Mouse (Mus musculus) embryonic facial prominence, embryonic 11.5 days (tissue): ENCODE measurements around the gene Vav2. TPM values are rescaled to one million over a fixed set of nuclear protein-coding genes. Genes with fewer than 3 reads are reported as not detected.

Experiments
- ATAC-seq: fragments of 200-750 bp; cut with Nextera tagmentation; replicated peaks from 2 replicates; pipeline ENCODE4 v1.8.0; 2017; ENCODE audit warnings: low read depth; ENCODE audit not compliant: insufficient number of reproducible peaks, low FRiP score, low TSS enrichment
- DNase-seq: peaks from one replicate; pipeline ENCODE4 v3.0.0-alpha.2; 2015; ENCODE audit warnings: low spot score
- H3K27ac ChIP-seq: fragments of 300-500 bp; sonication (generic); replicated peaks from 2 replicates; pipeline ENCODE4 v1.5.1; 2014; ENCODE audit warnings: mild to moderate bottlenecking, low read depth, low read length, control low read depth
- H3K27me3 ChIP-seq: fragments of 300-500 bp; sonication (generic); 2 replicates; pipeline ENCODE4 v1.6.1; 2014; ENCODE audit warnings: mild to moderate bottlenecking, low read length, moderate library complexity, mixed read lengths; ENCODE audit not compliant: control insufficient read depth, insufficient read depth
- H3K36me3 ChIP-seq: fragments of 300-500 bp; sonication (generic); replicated peaks from 2 replicates; pipeline ENCODE4 v1.6.1; 2014; ENCODE audit warnings: low read depth, mild to moderate bottlenecking, low read length, moderate library complexity, mixed read lengths; ENCODE audit not compliant: control insufficient read depth, insufficient read depth
- H3K4me1 ChIP-seq: fragments of 300-500 bp; sonication (generic); 2 replicates; pipeline ENCODE4 v1.6.1; 2014; ENCODE audit warnings: low read length, mixed read lengths; ENCODE audit not compliant: control insufficient read depth, insufficient read depth
- H3K4me2 ChIP-seq: fragments of 300-500 bp; sonication (generic); 2 replicates; pipeline ENCODE4 v1.6.1; 2014; ENCODE audit warnings: low read depth, mild to moderate bottlenecking, control low read depth, low read length, moderate library complexity
- H3K4me3 ChIP-seq: fragments of 300-500 bp; sonication (generic); 2 replicates; pipeline ENCODE4 v1.5.1; 2014; ENCODE audit warnings: low read depth, low read length, control low read depth
- H3K9ac ChIP-seq: fragments of 300-500 bp; sonication (generic); replicated peaks from 2 replicates; pipeline ENCODE4 v1.6.1; 2014; ENCODE audit warnings: mild to moderate bottlenecking, control low read depth, low read length
- H3K9me3 ChIP-seq: fragments of 300-500 bp; sonication (generic); replicated peaks from 2 replicates; pipeline ENCODE4 v1.6.1; 2016; ENCODE audit warnings: mild to moderate bottlenecking, low read length, inconsistent platforms, mixed read lengths; ENCODE audit not compliant: control insufficient read depth
- WGBS: fragments of 180-500 bp; shearing (Covaris S2); extraction: QIAGEN DNeasy Blood & Tissue Kit; methylation state at CpG from one replicate; pipeline ENCODE4 v1.1.7; 2014; 5-methylcytosine and 5-hydroxymethylcytosine counted together
- polyA plus RNA-seq: library from polyadenylated mRNA; unstranded; fragments of >200 nt; fragmentation: Nextera tagmentation; extraction: Ambion mirVana; gene quantifications from 2 replicates; pipeline ENCODE4 v1.2.1, GENCODE M21; 2014

Gene Vav2
- polyA plus RNA-seq, 1 experiment from 2014 or later, result 5.2 TPM

DNA sequence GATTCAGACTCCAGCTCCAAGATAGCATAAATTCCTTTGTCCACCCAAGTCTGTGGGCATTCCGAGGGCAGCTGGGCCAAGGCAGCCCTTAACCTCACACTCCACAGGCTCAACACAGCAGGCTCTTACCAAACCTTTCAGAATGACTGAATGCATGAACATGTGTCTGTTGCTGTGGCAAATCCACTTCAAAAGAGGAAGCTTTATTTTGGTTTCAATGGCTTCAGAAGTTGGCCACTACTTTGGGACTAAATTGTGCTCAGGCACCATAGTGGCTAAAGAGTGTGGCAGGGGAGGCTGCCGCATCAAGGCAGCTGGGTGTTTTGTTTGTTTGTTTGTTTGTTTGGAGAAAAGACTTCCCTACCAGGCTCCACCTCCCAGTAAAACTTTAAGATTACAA is 26.8 kb downstream of the Vav2 start:
- H3K9me3 ChIP-seq, result 0 out of 2 replicates have a peak, but pooled peaks cover 2% of the 10 kb centered on the region
- 96% methylated on average over 2 of the region's 2 CpGs for WGBS
- no peak overlapping the region for H3K9ac ChIP-seq

DNA sequence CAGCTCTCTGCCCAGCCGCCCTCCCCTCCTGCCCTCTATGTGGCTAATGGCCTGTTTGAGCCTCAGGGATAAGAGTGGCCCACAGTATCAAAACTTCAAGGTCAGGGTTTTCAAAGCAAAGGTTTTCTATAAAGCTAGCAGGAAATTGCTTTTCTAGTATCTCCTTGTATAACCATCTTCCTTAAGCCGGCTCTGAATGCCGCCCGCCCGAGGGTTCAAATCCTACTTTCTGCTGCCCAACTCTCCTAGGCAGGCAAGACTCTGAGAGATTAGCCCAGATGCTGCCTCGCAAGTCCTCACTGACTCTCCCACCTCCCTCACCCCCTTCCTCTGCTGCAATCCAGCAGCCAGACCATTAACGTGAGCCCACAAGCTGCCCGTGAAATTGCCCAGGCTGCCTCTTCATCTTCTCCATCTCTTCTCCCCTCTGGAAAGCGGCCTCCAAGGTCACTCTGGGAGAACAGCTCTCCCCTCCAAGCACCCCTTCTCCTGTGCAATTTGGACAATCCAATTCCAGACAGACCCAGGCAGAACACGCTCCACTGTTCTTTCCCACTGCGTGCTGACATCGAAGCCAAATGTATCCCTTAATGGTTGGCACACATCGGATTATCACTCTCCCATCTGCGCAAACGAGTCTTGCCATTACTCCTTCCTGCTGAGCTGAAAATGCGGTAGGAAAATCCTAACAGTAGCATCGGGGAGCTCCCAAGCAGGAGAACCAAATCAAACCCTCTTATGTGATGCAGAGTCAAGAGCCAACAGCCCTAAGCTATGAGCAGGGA is 30.0 kb downstream of the Vav2 start:
- Histone ChIP-seq H3K9me3 (0 out of 2 replicates have a peak, but pooled peaks cover 2% of the 10 kb centered on the region), H3K27ac (no peak overlapping the region), H3K4me3 (no peak overlapping the region), H3K4me1 (peaks cover 4% of the 10 kb centered on the region; the same call in 1 of the 2 replicates), H3K36me3 (no peaks in the 10 kb centered on the region), H3K27me3 (no peaks in the 10 kb centered on the region), H3K9ac (no peak overlapping the region), H3K4me2 (no peak overlapping the region)
- 60% methylated on average over 17 of the region's 17 CpGs for WGBS
- ATAC-seq, result no peak
- no peak for DNase-seq

More for the DNA sequence above, 26.8 kb downstream of the Vav2 start:
- H3K27ac ChIP-seq, result no peak overlapping the region
- H3K4me2 ChIP-seq, result no peak overlapping the region
- H3K27me3 ChIP-seq, result no peaks in the 10 kb centered on the region
- ATAC-seq (no peak), DNase-seq (no peak)
- no peak overlapping the region for H3K4me3 ChIP-seq
- H3K36me3 ChIP-seq, result no peaks in the 10 kb centered on the region; the same call in 1 of the 2 replicates
- peaks cover 3% of the 10 kb centered on the region; the same call in 1 of the 2 replicates for H3K4me1 ChIP-seq

DNA sequence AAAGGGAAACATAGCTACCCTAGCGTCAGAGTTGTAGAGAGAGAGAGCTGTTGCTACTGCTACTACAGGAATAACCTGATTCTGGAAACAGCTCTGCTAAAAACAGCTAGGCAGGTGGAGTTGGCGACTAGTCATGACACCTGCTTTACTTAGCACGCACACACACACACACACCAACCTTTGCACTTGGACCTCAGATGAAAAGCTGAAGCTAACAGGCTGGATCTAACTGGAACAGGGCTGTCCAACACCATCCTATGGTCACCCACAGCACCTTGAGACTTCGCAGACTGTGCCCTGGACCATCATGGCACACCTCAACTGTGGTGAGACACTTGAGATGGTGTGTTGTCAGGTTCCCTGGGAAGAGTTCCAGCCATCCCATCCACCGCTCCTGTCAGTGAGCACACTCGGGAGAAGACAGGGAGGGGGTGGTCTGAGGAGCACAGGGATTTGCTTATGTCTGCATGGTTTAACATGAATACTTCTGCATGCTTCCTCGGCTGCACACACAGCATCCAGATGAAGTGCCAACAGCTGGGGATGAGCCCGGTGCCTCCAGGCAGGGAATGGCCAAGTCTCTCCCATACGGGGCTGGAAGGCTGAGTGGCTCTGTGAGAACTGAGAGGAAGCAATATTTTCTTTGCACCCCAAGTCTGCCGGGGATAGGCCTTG is 32.5 kb downstream of the Vav2 start:
- Histone ChIP-seq H3K9me3 (no peaks in the 10 kb centered on the region), H3K4me2 (no peak overlapping the region), H3K4me3 (no peak overlapping the region), H3K27me3 (no peaks in the 10 kb centered on the region), H3K9ac (no peak overlapping the region), H3K27ac (no peak overlapping the region), H3K36me3 (no peaks in the 10 kb centered on the region), H3K4me1 (peaks cover 17% of the 10 kb centered on the region)
- WGBS, result 72% methylated on average over 10 of the region's 10 CpGs
- DNase-seq (no peak), ATAC-seq (no peak)

DNA sequence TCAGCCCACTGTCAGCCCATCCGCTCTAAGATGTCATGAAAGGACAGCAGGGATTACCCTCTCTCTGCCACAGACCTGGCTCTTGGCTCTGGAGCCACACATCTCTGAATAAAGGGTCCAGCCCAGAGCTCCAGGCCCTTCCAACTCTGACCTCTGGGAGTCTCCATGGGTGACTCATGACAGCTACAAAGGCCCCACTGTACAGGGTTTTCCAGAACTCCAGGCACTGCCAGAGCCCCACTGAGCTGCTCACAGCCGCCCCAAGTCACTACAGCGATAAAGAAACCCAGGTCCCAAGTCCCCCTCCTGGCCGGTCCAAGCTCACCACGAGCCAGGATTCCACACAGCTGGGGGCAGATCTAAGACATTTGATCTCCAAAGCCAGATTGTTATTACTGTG is 34.6 kb downstream of the Vav2 start:
- no peak for ATAC-seq
- peak; percentile 28 for DNase-seq
- Histone ChIP-seq H3K4me3 (no peak overlapping the region), H3K4me1 (peaks cover 18% of the 10 kb centered on the region), H3K36me3 (no peaks in the 10 kb centered on the region), H3K9me3 (no peaks in the 10 kb centered on the region), H3K27me3 (no peaks in the 10 kb centered on the region), H3K27ac (no peak overlapping the region), H3K4me2 (no peak overlapping the region), H3K9ac (no peak overlapping the region)
- WGBS, result 7% methylated on average over 5 of the region's 5 CpGs

DNA sequence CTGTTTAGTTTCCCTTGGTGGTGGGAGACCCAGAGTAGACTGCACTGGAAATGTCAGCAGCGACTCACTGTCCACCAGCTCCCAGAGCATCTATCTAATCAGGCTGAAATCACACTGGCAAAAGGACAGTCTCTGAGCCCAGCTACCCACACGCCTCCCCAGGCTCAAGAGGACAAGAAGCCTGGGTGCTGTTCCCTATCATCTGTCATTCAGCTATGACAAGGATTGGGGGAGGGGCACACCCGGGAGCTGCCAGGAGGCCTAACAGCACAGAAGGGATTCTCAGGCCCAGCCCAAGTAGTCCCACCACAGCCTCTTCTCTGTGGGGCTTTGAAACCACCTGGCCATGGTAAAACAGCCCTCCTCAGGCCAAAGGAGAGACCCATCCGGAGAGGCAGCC is 36.1 kb downstream of the Vav2 start:
- no peak overlapping the region for H3K4me3 ChIP-seq
- no peaks in the 10 kb centered on the region for H3K36me3 ChIP-seq
- no peak overlapping the region for H3K27ac ChIP-seq
- no peak for DNase-seq
- peaks cover 18% of the 10 kb centered on the region for H3K4me1 ChIP-seq
- H3K27me3 ChIP-seq, result no peaks in the 10 kb centered on the region
- no peak overlapping the region for H3K9ac ChIP-seq
- H3K9me3 ChIP-seq, result no peaks in the 10 kb centered on the region
- no peak for ATAC-seq
- 46% methylated on average over 4 of the region's 4 CpGs for WGBS
- H3K4me2 ChIP-seq, result no peak overlapping the region

DNA sequence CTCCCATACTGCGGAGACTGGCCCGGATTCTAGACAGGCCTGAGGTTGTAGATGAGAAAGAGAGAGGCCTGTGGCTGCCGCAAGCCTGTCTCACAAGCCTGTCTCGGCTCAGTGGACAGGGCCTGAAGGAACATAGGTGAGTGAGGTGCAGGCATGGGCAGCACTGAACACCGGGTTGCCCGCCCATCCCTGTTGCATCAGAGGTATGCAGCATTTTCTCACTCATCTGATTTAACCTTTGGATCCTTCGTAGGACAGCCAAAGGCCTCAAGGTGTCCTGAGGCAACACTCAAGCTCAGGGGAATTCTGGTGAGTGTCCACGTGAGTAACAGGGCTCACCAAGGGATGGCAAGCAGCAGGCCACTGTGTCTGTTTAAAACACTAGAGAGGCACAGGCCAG is 36.5 kb downstream of the Vav2 start:
- no peaks in the 10 kb centered on the region for H3K9me3 ChIP-seq
- H3K9ac ChIP-seq, result peak overlapping the region; percentile 34; the same call in 1 of the 2 replicates
- DNase-seq, result no peak
- ATAC-seq, result no peak
- H3K27me3 ChIP-seq, result no peaks in the 10 kb centered on the region
- peaks cover 18% of the 10 kb centered on the region for H3K4me1 ChIP-seq
- no peak overlapping the region for H3K27ac ChIP-seq
- no peak overlapping the region for H3K4me2 ChIP-seq
- 65% methylated on average over 8 of the region's 8 CpGs for WGBS
- no peaks in the 10 kb centered on the region for H3K36me3 ChIP-seq
- H3K4me3 ChIP-seq, result no peak overlapping the region

DNA sequence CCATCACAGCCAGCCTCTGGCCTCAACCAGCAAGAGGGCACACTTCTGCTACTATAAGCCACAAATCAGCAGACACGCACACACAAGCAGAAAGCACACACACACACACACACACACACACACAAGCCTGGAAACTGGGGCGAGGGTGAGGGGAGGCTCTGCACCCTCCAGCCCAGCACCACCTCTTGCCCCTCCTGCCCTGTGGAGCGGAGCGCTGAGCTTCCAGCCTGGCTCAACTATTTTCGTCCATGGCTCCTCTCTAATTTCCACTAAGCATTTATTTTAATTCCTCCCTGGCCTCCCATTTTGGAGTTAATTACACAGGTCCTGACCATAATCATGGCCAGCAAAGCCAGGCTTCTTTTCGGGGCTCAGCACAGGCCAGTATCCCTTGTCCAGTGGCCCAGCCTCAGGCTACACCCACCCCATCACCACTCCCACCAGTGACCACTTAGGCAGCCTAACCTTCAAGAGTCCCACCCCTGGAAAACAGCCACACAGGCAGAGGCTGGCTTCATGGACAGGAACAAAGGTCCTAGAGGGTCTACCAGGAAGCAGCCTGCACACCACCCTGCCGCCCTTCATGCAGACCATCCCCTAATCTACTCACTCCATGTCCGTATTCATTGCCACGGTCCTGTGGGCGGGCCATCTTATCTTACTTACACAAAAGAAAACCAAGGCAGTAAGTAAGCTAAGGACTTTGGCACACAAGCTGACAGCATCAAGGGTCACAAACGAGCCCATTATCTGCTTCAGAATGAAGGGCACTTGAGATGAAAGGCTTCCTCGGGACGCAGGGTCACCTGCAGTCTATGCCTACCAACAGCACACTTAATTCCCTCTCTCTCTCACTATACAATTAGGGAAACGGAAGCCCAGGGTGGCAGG is 37.3 kb downstream of the Vav2 start:
- no peak overlapping the region for H3K27ac ChIP-seq
- no peak for ATAC-seq
- no peaks in the 10 kb centered on the region for H3K36me3 ChIP-seq
- peak overlapping the region; percentile 13; the same call in 1 of the 2 replicates for H3K9ac ChIP-seq
- no peaks in the 10 kb centered on the region for H3K27me3 ChIP-seq
- H3K9me3 ChIP-seq, result no peaks in the 10 kb centered on the region
- WGBS, result 48% methylated on average over 14 of the region's 14 CpGs
- H3K4me2 ChIP-seq, result no peak overlapping the region
- no peak for DNase-seq
- peaks cover 18% of the 10 kb centered on the region for H3K4me1 ChIP-seq
- no peak overlapping the region for H3K4me3 ChIP-seq
